Mouse (Mus musculus) megakaryocyte, embryonic 14.5 days (primary cell): Measurements from ENCODE around the gene Edem1.

Source experiments
- FLI1 ChIP-seq: IDR thresholded peaks from 2 replicates; pipeline ENCODE4 v1.6.1; 2012; ENCODE audit warnings: low read length, inconsistent platforms, mixed read lengths
- GATA1 ChIP-seq: IDR thresholded peaks from 3 replicates; pipeline ENCODE4 v1.6.1; 2012; ENCODE audit warnings: mixed read lengths, low read length, inconsistent platforms, borderline replicate concordance

GRCm38 (mm10) chr6:108828872-108829271, 431 bp downstream of the Edem1 start:
- TF ChIP-seq FLI1, result no peak; the same call in 1 of the 2 replicates
- TF ChIP-seq GATA1, result no peak
